Mouse (Mus musculus): ENCODE measurements at regions not wholly inside any gene's neighbourhood (a gene's known extent, or its start where the extent isn't known, plus 50 kb on each side); places are given as distances from the start of the nearest gene placed in this dataset.

DNA sequence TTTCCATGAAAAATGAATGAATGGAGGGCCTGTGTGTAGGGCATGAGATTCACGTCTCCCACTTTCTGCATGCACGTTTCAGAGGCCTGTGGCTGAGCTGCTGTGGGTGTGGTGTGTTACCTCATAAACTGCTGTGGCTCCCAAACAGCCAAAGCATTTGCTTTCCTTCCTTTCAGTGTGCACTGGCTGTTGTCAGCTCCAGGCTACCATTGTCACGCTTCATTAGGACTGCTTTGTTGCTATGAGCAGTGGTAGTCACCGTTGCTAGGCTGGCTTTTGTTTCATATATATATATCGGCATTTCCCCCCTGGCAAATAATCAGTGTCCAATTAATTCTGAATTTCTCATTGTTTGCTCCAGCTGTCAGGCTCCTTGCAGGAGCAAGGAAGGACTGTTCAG lies 251.9 kb upstream of the Wscd1 start:
- TF ChIP-seq CTCF (IDR thresholded peaks at IDR 0.05; ENCODE audit: low read depth), result no peak
- H3K27ac ChIP-seq, result peak overlapping the region; percentile 23; the same call in 1 of the 2 replicates
- H3K4me2 ChIP-seq (ENCODE audit: low read depth, low read length), result no peak overlapping the region
- no peaks in the 10 kb centered on the region for H3K4me1 ChIP-seq (ENCODE audit: insufficient read depth, low read length)
- no peaks in the 10 kb centered on the region for H3K27me3 ChIP-seq (ENCODE audit: insufficient read depth, low read length)
- 16% methylated on average over 5 of the region's 5 CpGs for WGBS
- H3K9ac ChIP-seq (replicated peaks; ENCODE audit: low read length), result no peak overlapping the region
- no peak overlapping the region for H3K4me3 ChIP-seq (ENCODE audit: low read length)
- H3K36me3 ChIP-seq (ENCODE audit: insufficient read depth, low read length), result no peaks in the 10 kb centered on the region
- DNase-seq (ENCODE audit: low spot score) (peak; percentile 70), ATAC-seq (peak; percentile 45)
- H3K9me3 ChIP-seq (ENCODE audit: low read length), result no peaks in the 10 kb centered on the region

DNA sequence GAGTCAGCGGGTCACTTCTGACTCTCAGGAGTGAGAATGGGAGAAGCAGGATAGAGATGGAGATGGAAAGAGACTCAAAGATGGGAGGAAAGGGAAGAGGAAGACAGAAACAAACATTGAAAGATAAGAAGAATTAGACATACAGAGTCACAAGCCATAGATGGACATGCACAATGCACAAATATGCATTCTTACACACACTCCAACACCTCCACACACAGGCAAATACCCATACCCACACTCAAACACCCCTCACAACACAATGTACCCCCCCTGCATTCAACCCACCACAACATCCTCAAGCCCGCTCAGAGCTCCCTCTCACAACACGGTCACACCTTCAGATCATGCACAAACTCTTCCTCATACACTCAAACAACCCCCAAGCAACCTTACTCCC lies 251.4 kb upstream of the Wscd1 start:
- H3K4me2 ChIP-seq (ENCODE audit: low read depth, low read length), result no peak overlapping the region
- ATAC-seq, result 0 out of 2 replicates have a peak, but pooled peaks have one; percentile 5
- TF ChIP-seq CTCF (IDR thresholded peaks at IDR 0.05; ENCODE audit: low read depth), result no peak
- 47% methylated on average over 3 of the region's 3 CpGs for WGBS
- H3K4me1 ChIP-seq (ENCODE audit: insufficient read depth, low read length), result no peaks in the 10 kb centered on the region
- H3K27ac ChIP-seq, result 0 out of 2 replicates have a peak overlapping the region, but pooled peaks have one; percentile 23
- H3K36me3 ChIP-seq (ENCODE audit: insufficient read depth, low read length), result no peaks in the 10 kb centered on the region
- DNase-seq (ENCODE audit: low spot score), result no peak
- H3K27me3 ChIP-seq (ENCODE audit: insufficient read depth, low read length), result no peaks in the 10 kb centered on the region
- no peak overlapping the region for H3K9ac ChIP-seq (replicated peaks; ENCODE audit: low read length)
- H3K4me3 ChIP-seq (ENCODE audit: low read length), result no peak overlapping the region
- H3K9me3 ChIP-seq (ENCODE audit: low read length), result no peaks in the 10 kb centered on the region

DNA sequence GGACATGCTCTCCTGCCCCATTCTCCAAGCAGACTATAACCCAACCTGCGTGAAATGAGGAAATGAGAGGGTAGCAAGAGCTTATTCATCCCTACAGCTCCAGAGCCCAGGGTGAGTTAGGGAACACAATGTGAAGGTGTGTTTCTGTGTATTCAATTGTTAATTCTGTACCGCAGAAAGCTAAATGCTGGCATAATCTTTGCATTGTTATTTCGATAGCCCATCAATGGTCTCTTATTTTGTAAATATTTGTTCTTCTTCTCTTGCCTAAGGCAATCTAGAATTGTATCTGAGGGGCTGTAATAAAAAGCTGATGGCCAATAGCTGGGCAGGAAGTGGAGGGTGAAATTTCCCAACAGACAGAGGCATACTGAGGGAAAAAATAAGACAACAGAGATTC lies 247.6 kb upstream of the Wscd1 start:
- Histone ChIP-seq H3K9me3 (ENCODE audit: low read length) (no peaks in the 10 kb centered on the region), H3K4me1 (ENCODE audit: insufficient read depth, low read length) (no peaks in the 10 kb centered on the region), H3K9ac (replicated peaks; ENCODE audit: low read length) (no peak overlapping the region), H3K36me3 (ENCODE audit: insufficient read depth, low read length) (no peaks in the 10 kb centered on the region), H3K4me2 (ENCODE audit: low read depth, low read length) (no peak overlapping the region), H3K27ac (no peak overlapping the region), H3K4me3 (ENCODE audit: low read length) (no peak overlapping the region), H3K27me3 (ENCODE audit: insufficient read depth, low read length) (no peaks in the 10 kb centered on the region)
- WGBS, result 82% methylated on average over 3 of the region's 3 CpGs
- ATAC-seq (no peak), DNase-seq (ENCODE audit: low spot score) (no peak)
- no peak for TF ChIP-seq CTCF (IDR thresholded peaks at IDR 0.05; ENCODE audit: low read depth)

DNA sequence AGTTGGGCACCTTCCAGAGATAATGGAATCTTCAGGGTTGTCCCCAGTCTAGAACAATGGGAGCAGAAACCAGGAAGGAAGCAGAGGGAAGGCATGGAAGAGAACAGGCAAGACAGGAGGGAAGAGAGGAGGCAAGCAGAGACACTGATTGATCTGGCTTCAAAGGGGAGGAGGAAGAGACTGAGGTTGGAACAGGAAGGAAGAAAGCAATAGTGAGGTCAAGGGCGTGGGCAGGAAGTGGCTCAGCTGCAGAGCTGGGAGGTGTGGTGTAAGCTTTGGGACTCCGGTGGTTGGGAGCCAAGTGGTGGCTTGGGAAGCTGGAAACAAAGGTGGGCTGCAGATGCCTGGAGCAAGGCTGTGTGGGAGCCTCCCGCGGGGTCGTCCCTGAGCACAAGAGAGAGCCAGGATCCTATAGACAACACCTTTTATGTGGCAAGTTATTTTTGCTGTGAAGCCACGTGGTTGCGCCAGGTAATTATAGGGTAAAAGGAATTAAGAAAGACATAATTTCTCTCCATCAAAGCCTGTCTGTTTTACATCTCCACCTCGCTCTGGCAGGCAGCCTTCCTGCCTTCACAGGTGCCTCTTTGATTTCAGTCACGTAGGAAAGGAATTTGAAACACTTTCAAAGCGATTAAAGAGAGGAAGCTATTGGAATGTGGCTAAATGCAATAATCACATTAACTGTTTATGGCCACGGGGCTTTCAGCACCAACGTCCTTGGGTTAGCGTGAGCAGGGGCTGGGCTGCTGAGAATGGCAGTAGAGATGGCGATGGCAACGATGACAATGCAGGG lies 237.3 kb upstream of the Wscd1 start:
- Histone ChIP-seq H3K27ac (no peak overlapping the region), H3K4me2 (ENCODE audit: low read depth, low read length) (no peak overlapping the region), H3K4me3 (ENCODE audit: low read length) (no peak overlapping the region), H3K9ac (replicated peaks; ENCODE audit: low read length) (no peak overlapping the region), H3K36me3 (ENCODE audit: insufficient read depth, low read length) (no peaks in the 10 kb centered on the region), H3K9me3 (ENCODE audit: low read length) (no peaks in the 10 kb centered on the region), H3K27me3 (ENCODE audit: insufficient read depth, low read length) (no peaks in the 10 kb centered on the region), H3K4me1 (ENCODE audit: insufficient read depth, low read length) (no peaks in the 10 kb centered on the region)
- ATAC-seq, result no peak
- DNase-seq (ENCODE audit: low spot score), result no peak
- WGBS, result 66% methylated on average over 15 of the region's 15 CpGs
- TF ChIP-seq CTCF (IDR thresholded peaks at IDR 0.05; ENCODE audit: low read depth), result no peak

- Histone ChIP-seq H3K27me3 (ENCODE audit: insufficient read depth, low read length) (no peaks in the 10 kb centered on the region), H3K27ac (no peak overlapping the region), H3K36me3 (ENCODE audit: insufficient read depth, low read length) (no peaks in the 10 kb centered on the region), H3K9me3 (ENCODE audit: low read length) (no peaks in the 10 kb centered on the region), H3K9ac (replicated peaks; ENCODE audit: low read length) (no peak overlapping the region), H3K4me2 (ENCODE audit: low read depth, low read length) (no peak overlapping the region), H3K4me1 (ENCODE audit: insufficient read depth, low read length) (no peaks in the 10 kb centered on the region), H3K4me3 (ENCODE audit: low read length) (no peak overlapping the region)
- TF ChIP-seq CTCF (IDR thresholded peaks at IDR 0.05; ENCODE audit: low read depth), result no peak
- WGBS, result 58% methylated on average over 3 of the region's 3 CpGs
- ATAC-seq (no peak), DNase-seq (ENCODE audit: low spot score) (no peak)
Observed at GRCm38 (mm10) chr11:71513067-71513350, 236.7 kb upstream of the Wscd1 start.

GRCm38 (mm10) chr11:71515264-71515663 lies 234.5 kb upstream of the Wscd1 start:
- H3K27ac ChIP-seq, result no peak overlapping the region
- H3K9ac ChIP-seq (replicated peaks; ENCODE audit: low read length), result no peak overlapping the region
- H3K27me3 ChIP-seq (ENCODE audit: insufficient read depth, low read length), result no peaks in the 10 kb centered on the region
- no peaks in the 10 kb centered on the region for H3K9me3 ChIP-seq (ENCODE audit: low read length)
- H3K4me3 ChIP-seq (ENCODE audit: low read length), result no peak overlapping the region
- ATAC-seq (no peak), DNase-seq (ENCODE audit: low spot score) (no peak)
- no peaks in the 10 kb centered on the region for H3K36me3 ChIP-seq (ENCODE audit: insufficient read depth, low read length)
- 26% methylated on average over 6 of the region's 6 CpGs for WGBS
- H3K4me2 ChIP-seq (ENCODE audit: low read depth, low read length), result no peak overlapping the region
- H3K4me1 ChIP-seq (ENCODE audit: insufficient read depth, low read length), result no peaks in the 10 kb centered on the region
- TF ChIP-seq CTCF (IDR thresholded peaks at IDR 0.05; ENCODE audit: low read depth), result no peak

DNA sequence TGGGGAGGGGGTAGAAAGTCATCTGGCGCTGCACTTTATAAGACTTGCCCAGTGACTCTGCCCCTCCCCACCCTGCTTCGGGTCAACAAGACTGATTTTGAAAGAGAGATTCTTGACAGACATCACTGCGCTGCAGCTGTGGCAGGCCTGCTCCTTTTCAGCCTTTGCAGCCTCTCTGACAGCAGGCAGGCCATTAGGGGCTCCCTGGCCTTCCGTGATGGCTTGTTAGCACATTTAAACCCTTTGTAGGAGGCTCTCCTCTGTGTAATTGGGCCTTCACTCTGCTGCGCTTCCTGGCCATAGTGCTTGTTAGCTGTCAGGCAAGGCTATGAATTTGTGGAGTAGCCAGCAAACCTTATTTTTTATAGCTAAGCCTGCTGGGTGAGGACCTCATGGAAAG lies 232.3 kb upstream of the Wscd1 start:
- ATAC-seq, result no peak
- Histone ChIP-seq H3K9ac (replicated peaks; ENCODE audit: low read length) (no peak overlapping the region), H3K9me3 (ENCODE audit: low read length) (no peaks in the 10 kb centered on the region), H3K4me3 (ENCODE audit: low read length) (no peak overlapping the region), H3K4me1 (ENCODE audit: insufficient read depth, low read length) (no peaks in the 10 kb centered on the region), H3K27me3 (ENCODE audit: insufficient read depth, low read length) (no peaks in the 10 kb centered on the region), H3K36me3 (ENCODE audit: insufficient read depth, low read length) (no peaks in the 10 kb centered on the region), H3K27ac (no peak overlapping the region), H3K4me2 (ENCODE audit: low read depth, low read length) (no peak overlapping the region)
- WGBS, result 27% methylated on average over 5 of the region's 5 CpGs
- no peak for TF ChIP-seq CTCF (IDR thresholded peaks at IDR 0.05; ENCODE audit: low read depth)
- DNase-seq (ENCODE audit: low spot score), result no peak
